Mouse (Mus musculus): ENCODE results near the gene Glod4. TPM values are rescaled to one million over a fixed set of nuclear protein-coding genes. Genes with fewer than 3 reads are reported as not detected.

Glod4 gene
- polyA plus RNA-seq, 1 experiment from 2014 or later = 140 TPM

GRCm38 (mm10) chr11:76146187-76147010 lies 97.1 kb downstream of the Glod4 start:
- Histone ChIP-seq H3K4me1 (peaks cover 3% of the 10 kb centered on the region; the same call in 1 of the 2 replicates), H3K36me3 (peaks cover 9% of the 10 kb centered on the region; the same call in 1 of the 2 replicates), H3K4me3 (no peak overlapping the region), H3K27ac (no peak overlapping the region), H3K27me3 (ENCODE audit: low read depth, poor library complexity, severe bottlenecking) (no peaks in the 10 kb centered on the region), H3K9me3 (replicated peaks) (no peaks in the 10 kb centered on the region)
- WGBS = 94% methylated on average over 8 of the region's 8 CpGs
- DNase-seq (ENCODE audit: low spot score) = no peak

- Histone ChIP-seq H3K4me3 (no peak overlapping the region), H3K36me3 (peaks cover 9% of the 10 kb centered on the region; the same call in 1 of the 2 replicates), H3K27me3 (ENCODE audit: low read depth, poor library complexity, severe bottlenecking) (no peaks in the 10 kb centered on the region), H3K9me3 (replicated peaks) (no peaks in the 10 kb centered on the region), H3K27ac (no peak overlapping the region), H3K4me1 (no peaks in the 10 kb centered on the region; the same call in 1 of the 2 replicates)
- WGBS = 89% methylated on average over 1 of the region's 1 CpGs
- DNase-seq (ENCODE audit: low spot score) = no peak
These were observed 98.4 kb downstream of the Glod4 start for GRCm38 (mm10) chr11:76145169-76145568.

- Histone ChIP-seq H3K36me3 (peaks cover 9% of the 10 kb centered on the region; the same call in 1 of the 2 replicates), H3K27me3 (ENCODE audit: low read depth, poor library complexity, severe bottlenecking) (no peaks in the 10 kb centered on the region), H3K9me3 (replicated peaks) (no peaks in the 10 kb centered on the region), H3K4me3 (no peak overlapping the region), H3K4me1 (no peaks in the 10 kb centered on the region; the same call in 1 of the 2 replicates), H3K27ac (no peak overlapping the region)
- WGBS = 92% methylated on average over 8 of the region's 8 CpGs
- no peak for DNase-seq (ENCODE audit: low spot score)
These were observed 99.1 kb downstream of the Glod4 start for GRCm38 (mm10) chr11:76144386-76144785.

GRCm38 (mm10) chr11:76137996-76138395 lies 105.5 kb downstream of the Glod4 start:
- H3K4me3 ChIP-seq = no peak overlapping the region
- H3K27me3 ChIP-seq (ENCODE audit: low read depth, poor library complexity, severe bottlenecking) = no peaks in the 10 kb centered on the region
- peaks cover 44% of the 10 kb centered on the region for H3K36me3 ChIP-seq
- H3K9me3 ChIP-seq (replicated peaks) = no peaks in the 10 kb centered on the region
- H3K4me1 ChIP-seq = no peaks in the 10 kb centered on the region
- 87% methylated on average over 3 of the region's 3 CpGs for WGBS
- H3K27ac ChIP-seq = no peak overlapping the region
- no peak for DNase-seq (ENCODE audit: low spot score)

- peaks cover 50% of the 10 kb centered on the region for H3K36me3 ChIP-seq
- WGBS = 89% methylated on average over 7 of the region's 7 CpGs
- no peak for DNase-seq (ENCODE audit: low spot score)
- H3K4me1 ChIP-seq = no peaks in the 10 kb centered on the region
- H3K27ac ChIP-seq = no peak overlapping the region
- H3K4me3 ChIP-seq = no peak overlapping the region
- no peaks in the 10 kb centered on the region for H3K9me3 ChIP-seq (replicated peaks)
- no peaks in the 10 kb centered on the region for H3K27me3 ChIP-seq (ENCODE audit: low read depth, poor library complexity, severe bottlenecking)
These were observed 107.7 kb downstream of the Glod4 start for GRCm38 (mm10) chr11:76135641-76136437.

GRCm38 (mm10) chr11:76130859-76131258 lies 112.7 kb downstream of the Glod4 start:
- no peak for DNase-seq (ENCODE audit: low spot score)
- 90% methylated on average over 5 of the region's 5 CpGs for WGBS
- Histone ChIP-seq H3K4me1 (peaks cover 1% of the 10 kb centered on the region; the same call in 1 of the 2 replicates), H3K27ac (no peak overlapping the region), H3K9me3 (replicated peaks) (no peaks in the 10 kb centered on the region), H3K27me3 (ENCODE audit: low read depth, poor library complexity, severe bottlenecking) (no peaks in the 10 kb centered on the region), H3K4me3 (no peak overlapping the region), H3K36me3 (peaks cover 40% of the 10 kb centered on the region)

- peaks cover 23% of the 10 kb centered on the region for H3K36me3 ChIP-seq
- peaks cover 12% of the 10 kb centered on the region for H3K4me1 ChIP-seq
- H3K4me3 ChIP-seq = no peak overlapping the region
- no peaks in the 10 kb centered on the region for H3K9me3 ChIP-seq (replicated peaks)
- 65% methylated on average over 8 of the region's 8 CpGs for WGBS
- H3K27me3 ChIP-seq (ENCODE audit: low read depth, poor library complexity, severe bottlenecking) = no peaks in the 10 kb centered on the region
- no peak overlapping the region; the same call in 1 of the 2 replicates for H3K27ac ChIP-seq
- no peak for DNase-seq (ENCODE audit: low spot score)
These were observed 118.1 kb downstream of the Glod4 start for GRCm38 (mm10) chr11:76125386-76125785.

GRCm38 (mm10) chr11:76123517-76123916 lies 120.0 kb downstream of the Glod4 start:
- no peak overlapping the region for H3K27ac ChIP-seq
- WGBS = 83% methylated on average over 1 of the region's 1 CpGs

GRCm38 (mm10) chr11:76122571-76122970 lies 121.0 kb downstream of the Glod4 start:
- Histone ChIP-seq H3K4me1 (peaks cover 18% of the 10 kb centered on the region), H3K36me3 (peaks cover 24% of the 10 kb centered on the region), H3K9me3 (replicated peaks) (no peaks in the 10 kb centered on the region), H3K27me3 (ENCODE audit: low read depth, poor library complexity, severe bottlenecking) (no peaks in the 10 kb centered on the region), H3K4me3 (no peak overlapping the region), H3K27ac (no peak overlapping the region)
- 89% methylated on average over 2 of the region's 2 CpGs for WGBS
- DNase-seq (ENCODE audit: low spot score) = no peak

More at GRCm38 (mm10) chr11:76123517-76123916, 120.0 kb downstream of the Glod4 start:
- Histone ChIP-seq H3K4me1 (peaks cover 18% of the 10 kb centered on the region), H3K36me3 (peaks cover 19% of the 10 kb centered on the region), H3K27me3 (ENCODE audit: low read depth, poor library complexity, severe bottlenecking) (no peaks in the 10 kb centered on the region), H3K9me3 (replicated peaks) (no peaks in the 10 kb centered on the region), H3K4me3 (no peak overlapping the region)
- no peak for DNase-seq (ENCODE audit: low spot score)

GRCm38 (mm10) chr11:76121086-76121485 lies 122.4 kb downstream of the Glod4 start:
- Histone ChIP-seq H3K27me3 (ENCODE audit: low read depth, poor library complexity, severe bottlenecking) (no peaks in the 10 kb centered on the region), H3K27ac (no peak overlapping the region), H3K9me3 (replicated peaks) (no peaks in the 10 kb centered on the region), H3K4me1 (peaks cover 18% of the 10 kb centered on the region), H3K4me3 (no peak overlapping the region), H3K36me3 (peaks cover 36% of the 10 kb centered on the region)
- no peak for DNase-seq (ENCODE audit: low spot score)
- WGBS = 89% methylated on average over 4 of the region's 4 CpGs

- DNase-seq (ENCODE audit: low spot score) = no peak
- peaks cover 13% of the 10 kb centered on the region for H3K4me1 ChIP-seq
These were observed 123.1 kb downstream of the Glod4 start for GRCm38 (mm10) chr11:76120407-76120901.

GRCm38 (mm10) chr11:76110416-76110815 lies 133.1 kb downstream of the Glod4 start:
- DNase-seq (ENCODE audit: low spot score) = no peak
- H3K27ac ChIP-seq = peak overlapping the region; percentile 1; the same call in 1 of the 2 replicates
- no peaks in the 10 kb centered on the region for H3K27me3 ChIP-seq (ENCODE audit: low read depth, poor library complexity, severe bottlenecking)
- no peak overlapping the region for H3K4me3 ChIP-seq
- no peaks in the 10 kb centered on the region for H3K9me3 ChIP-seq (replicated peaks)
- peaks cover 33% of the 10 kb centered on the region for H3K4me1 ChIP-seq
- WGBS = 97% methylated on average over 3 of the region's 3 CpGs
- H3K36me3 ChIP-seq = peaks cover 30% of the 10 kb centered on the region

More at GRCm38 (mm10) chr11:76120407-76120901, 123.1 kb downstream of the Glod4 start:
- no peaks in the 10 kb centered on the region for H3K27me3 ChIP-seq (ENCODE audit: low read depth, poor library complexity, severe bottlenecking)
- H3K9me3 ChIP-seq (replicated peaks) = no peaks in the 10 kb centered on the region
- peak overlapping the region; percentile 44; the same call in 1 of the 2 replicates for H3K27ac ChIP-seq
- H3K4me3 ChIP-seq = no peak overlapping the region
- peaks cover 37% of the 10 kb centered on the region for H3K36me3 ChIP-seq
- WGBS = 52% methylated on average over 10 of the region's 10 CpGs

All from limb, embryonic 10.5 days (tissue).